Mouse (Mus musculus): ENCODE measurements around the gene Nkx6-2. TPM values are rescaled to one million over a fixed set of nuclear protein-coding genes. Genes with fewer than 3 reads are reported as not detected.

Nkx6-2 gene
- total RNA-seq, 4 experiments from 2014 or later = 12.9 to 15.2 (median 13.9) TPM

Other genes starting within 250 kb of the Nkx6-2 start
- 10 to 100 TPM; 55.8 to 63.9 (median 59.9) TPM for gene Inpp5a, start 193.7 kb downstream of the Nkx6-2 start, total RNA-seq (2022)
- gene Cfap46, start 101.0 kb upstream of the Nkx6-2 start, total RNA-seq (2022) = 1 to 10 TPM; 4.6 to 7.4 (median 6.4) TPM